Mouse (Mus musculus) right cerebral cortex, postnatal 36 days (tissue): ENCODE data around the gene Tbc1d22a.
"Not testable (repeated sequence)": the region's sequence is repeated elsewhere in the genome, so short reads cannot be mapped to it uniquely, and the experiment has no call there.

Experiments used
- DNase-seq, 2 experiments: peaks; one replicate each; pipeline ENCODE4 v3.0.0; 2022; ENCODE audit warnings: low spot score in 2 of 2, mixed read lengths in 1 of 2

The Tbc1d22a gene

DNA sequence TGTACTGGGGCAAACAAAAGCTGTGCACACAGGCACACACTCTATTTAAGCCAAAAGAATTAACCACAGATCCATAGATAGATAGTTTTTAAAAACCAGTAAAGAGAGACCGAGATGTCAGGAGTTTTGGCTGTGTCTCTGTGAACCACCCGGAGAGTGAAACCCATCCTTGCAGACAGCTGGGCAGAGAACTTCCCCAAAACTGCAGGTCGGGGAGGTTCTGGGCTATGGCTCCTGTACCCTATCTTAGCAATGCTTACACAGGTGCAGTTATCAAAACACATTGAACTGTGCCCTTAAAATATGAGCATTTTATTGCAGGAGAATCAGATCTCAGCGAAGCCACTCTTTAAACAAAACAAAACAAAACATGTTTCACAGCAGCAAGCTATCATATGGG lies 33.8 kb upstream of the Tbc1d22a start:
- DNase-seq: no peak

DNA sequence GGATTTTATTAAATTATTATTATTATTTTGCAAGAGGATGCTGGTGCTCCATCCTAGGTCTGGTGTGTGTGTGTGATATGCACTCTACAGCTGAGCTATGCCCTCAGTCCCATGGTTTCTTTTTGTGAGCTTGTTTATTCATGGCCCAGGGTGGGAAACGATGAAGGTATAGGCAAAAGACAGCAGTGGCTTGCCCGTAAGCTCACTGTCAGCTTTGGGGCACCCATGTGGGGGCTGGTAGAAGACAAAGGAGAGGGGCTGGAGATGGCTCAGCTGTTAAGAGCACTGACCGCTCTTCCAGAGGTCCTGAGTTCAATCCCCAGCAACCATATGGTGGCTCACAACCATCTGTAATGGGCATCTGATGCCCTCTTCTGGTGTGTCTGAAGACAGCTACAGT lies 32.9 kb upstream of the Tbc1d22a start:
- DNase-seq: not testable (repeated sequence)

GRCm38 (mm10) chr15:86181941-86182439 lies 32.3 kb upstream of the Tbc1d22a start:
- DNase-seq: no peak

GRCm38 (mm10) chr15:86182646-86183045 lies 31.6 kb upstream of the Tbc1d22a start:
- DNase-seq: peak in 1 of 2 experiments; percentile 37

DNA sequence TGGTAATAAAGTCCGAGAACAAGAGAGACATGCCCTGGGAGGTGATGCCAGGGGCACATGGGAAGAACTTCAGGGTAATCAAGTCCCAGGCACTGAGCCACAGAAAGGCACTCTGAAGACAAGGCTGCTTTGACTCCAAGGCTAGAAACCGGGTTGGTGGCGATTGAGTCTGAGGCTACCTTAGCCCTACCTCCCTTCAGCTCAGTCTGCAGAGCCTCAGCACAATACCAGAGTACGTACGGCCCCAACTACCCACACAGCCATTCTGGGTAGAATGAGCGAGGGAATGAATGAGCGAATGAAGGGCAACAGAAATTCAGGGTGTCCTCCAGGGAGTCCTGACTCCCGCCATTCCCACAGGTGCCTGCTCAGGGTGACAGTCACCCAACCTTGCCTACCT lies 30.8 kb upstream of the Tbc1d22a start:
- DNase-seq: no peak

- no peak for DNase-seq
Observed at GRCm38 (mm10) chr15:86184071-86184470, 30.2 kb upstream of the Tbc1d22a start.

- DNase-seq: no peak
Observed at GRCm38 (mm10) chr15:86184851-86185688, 29.2 kb upstream of the Tbc1d22a start.

- DNase-seq: peak; percentile 66 to 83
Observed at GRCm38 (mm10) chr15:86185689-86186569, 28.3 kb upstream of the Tbc1d22a start, which contains the start of gene Cerk. Gene Cerk (minus strand): TSS chr15:86186141.

DNA sequence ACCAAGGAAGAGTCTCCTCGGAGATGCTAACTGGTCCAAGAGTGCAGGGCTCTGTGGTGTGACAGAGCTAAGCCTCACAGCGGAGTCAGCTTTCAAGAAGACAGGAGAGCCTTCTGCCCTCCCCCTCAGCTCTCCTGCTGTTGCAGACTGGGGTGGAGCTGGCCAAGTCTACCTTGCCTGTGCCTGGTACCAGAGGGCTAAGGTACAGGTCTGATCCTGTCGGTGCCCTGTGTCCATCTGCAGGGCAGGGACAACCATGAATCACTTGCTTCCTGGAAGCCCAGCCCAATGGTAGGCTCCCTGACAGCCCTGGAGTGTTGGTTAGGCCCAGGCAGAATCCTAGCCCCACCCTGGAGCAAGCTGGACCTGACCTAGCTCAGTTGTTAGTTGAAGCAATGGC lies 27.6 kb upstream of the Tbc1d22a start:
- no peak for DNase-seq

DNA sequence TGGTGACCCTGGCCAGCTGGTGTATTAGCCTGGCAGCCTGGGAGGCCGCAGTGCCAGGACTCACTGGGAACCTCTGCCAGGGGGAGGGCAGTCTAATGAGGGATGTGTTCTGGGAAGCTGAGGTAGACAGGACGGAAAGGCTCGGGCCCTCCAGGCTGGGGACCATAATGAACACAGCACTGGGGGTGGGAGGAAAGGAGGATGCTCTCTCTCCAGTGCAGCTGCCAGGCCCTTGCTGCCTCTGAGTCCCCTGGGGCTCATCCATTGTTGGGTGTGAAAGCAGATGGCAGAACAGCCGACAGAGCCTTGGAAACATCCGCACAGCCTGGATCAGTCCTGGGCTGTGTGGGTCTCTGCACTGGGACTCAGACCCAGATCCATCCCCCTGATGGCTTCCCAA lies 26.1 kb upstream of the Tbc1d22a start:
- no peak for DNase-seq

GRCm38 (mm10) chr15:86188746-86189470 lies 25.4 kb upstream of the Tbc1d22a start:
- DNase-seq: peak in 1 of 2 experiments; percentile 49

DNA sequence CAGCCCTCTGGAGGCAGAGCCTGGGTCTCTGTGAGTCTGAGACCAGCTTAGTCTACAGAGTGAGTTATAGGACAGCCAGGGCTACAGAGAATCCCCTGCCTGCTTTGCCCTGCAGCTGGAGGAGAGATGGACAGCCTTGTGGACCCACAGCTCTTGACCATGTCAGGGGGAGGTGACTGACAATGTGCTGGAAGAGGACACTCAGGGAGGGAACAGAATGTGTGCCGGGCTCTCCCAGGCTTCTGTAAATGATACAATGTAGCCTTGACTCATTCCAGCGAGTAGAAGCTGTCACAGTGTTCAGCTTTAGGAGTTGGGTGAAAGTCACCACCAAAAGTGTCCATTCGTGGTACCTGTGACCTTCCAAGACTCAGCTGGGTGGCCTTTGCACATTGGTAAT lies 23.9 kb upstream of the Tbc1d22a start:
- DNase-seq: no peak

DNA sequence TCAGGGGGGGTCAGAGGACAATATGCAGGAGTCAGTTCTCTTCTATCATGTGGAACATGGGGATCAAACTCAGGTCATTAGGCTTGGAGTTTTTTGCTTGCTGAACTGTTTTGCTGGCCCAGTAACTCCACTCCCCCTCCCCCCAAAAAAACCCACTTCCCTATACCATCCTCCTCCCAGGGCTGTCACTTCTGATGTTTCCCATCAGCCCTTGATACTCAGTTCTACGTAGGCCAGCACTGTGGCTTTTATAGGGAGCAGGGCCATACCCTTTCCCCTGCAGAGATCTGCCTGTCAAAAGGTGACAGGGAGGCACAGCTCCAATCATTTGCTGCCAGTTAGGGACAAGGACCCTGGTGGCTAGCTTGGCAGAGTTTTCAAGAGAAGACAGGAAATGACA lies 22.8 kb upstream of the Tbc1d22a start:
- no peak for DNase-seq

DNA sequence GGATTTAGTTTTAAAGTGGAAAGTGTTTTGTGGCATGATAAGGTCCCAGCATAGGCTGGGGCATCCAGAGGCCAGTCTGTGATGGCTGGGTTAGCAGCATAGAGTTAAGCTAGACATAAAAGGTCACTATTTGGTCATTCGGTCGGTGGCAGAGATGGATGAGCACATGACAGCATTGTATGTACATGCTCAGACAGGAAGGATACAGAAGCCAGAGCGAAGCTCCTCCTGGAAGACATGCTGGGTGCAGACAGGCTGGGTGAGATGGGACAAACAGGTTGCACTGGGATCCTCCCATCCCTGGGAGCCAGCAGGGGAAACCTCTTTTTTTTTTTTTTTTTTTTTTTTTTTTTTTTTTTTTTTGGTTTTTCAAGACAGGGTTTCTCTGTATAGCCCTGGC lies 22.3 kb upstream of the Tbc1d22a start:
- DNase-seq: no peak

DNA sequence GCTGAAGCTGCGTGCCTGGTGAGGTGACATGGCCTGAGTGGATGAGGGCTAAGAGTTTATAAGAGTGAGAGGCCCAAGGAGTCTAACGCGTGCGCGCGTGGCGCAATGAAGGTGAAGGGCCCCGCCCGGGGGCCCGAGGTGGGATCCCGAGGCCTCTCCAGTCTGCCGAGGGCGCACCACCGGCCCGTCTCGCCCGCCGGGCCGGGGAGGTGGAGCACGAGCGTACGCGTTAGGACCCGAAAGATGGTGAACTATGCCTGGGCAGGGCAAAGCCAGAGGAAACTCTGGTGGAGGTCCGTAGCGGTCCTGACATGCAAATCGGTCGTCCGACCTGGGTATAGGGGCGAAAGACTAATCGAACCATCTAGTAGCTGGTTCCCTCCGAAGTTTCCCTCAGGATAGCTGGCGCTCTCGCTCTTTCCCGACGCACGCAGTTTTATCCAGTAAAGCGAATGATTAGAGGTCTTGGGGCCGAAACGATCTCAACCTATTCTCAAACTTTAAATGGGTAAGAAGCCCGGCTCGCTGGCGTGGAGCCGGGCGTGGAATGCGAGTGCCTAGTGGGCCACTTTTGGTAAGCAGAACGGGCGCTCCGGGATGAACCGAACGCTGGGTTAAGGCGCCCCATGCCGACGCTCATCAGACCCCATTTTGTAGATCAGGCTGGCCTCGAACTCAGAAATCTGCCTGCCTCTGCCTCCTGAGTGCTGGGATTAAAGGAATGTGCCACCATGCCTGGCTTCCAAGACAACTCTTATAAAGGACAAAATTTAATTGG lies 19.4 kb upstream of the Tbc1d22a start:
- not testable (repeated sequence) for DNase-seq

DNA sequence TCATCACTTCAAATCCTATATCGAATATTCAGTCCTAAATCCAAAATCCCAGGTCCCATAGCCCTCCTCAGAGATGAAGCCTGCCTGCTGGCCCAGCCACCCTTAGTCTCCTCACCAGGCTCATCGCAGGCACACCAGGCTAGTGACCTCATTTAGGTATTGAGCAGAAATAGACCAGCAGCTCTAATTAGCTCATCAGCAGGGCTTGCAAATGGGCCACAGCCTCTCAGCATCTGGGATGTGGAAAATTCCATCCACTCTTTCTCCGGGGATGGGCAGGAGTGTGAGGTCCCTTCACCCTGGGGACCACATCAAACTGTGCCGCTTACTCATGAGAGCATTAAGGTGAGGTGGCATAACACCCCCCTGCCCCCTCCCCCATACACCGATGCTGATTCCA lies 15.2 kb upstream of the Tbc1d22a start:
- no peak for DNase-seq

- DNase-seq: no peak
Observed at GRCm38 (mm10) chr15:86199482-86199881, 14.8 kb upstream of the Tbc1d22a start.

DNA sequence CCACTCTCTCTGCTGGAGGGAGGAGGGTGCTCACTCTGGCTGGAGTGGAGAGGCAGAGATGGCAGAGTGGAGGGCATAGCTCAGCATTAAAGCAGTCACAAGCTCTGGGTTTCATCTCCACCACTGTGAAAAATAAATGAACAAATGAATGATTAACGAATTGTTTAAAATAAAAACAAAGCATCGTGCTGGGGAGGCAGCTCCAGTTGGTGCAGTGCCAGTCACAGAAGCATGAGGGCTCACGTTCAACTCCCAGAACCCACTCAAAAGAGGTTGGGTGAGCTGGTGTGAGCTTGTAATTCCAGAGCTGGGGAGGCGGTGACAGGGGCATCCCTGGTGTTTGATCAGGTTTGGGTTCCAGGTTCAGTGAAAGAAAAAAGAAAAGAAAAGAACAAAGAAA lies 14.1 kb upstream of the Tbc1d22a start:
- DNase-seq: no peak

- no peak for DNase-seq
Observed at GRCm38 (mm10) chr15:86201095-86201494, 13.2 kb upstream of the Tbc1d22a start.

DNA sequence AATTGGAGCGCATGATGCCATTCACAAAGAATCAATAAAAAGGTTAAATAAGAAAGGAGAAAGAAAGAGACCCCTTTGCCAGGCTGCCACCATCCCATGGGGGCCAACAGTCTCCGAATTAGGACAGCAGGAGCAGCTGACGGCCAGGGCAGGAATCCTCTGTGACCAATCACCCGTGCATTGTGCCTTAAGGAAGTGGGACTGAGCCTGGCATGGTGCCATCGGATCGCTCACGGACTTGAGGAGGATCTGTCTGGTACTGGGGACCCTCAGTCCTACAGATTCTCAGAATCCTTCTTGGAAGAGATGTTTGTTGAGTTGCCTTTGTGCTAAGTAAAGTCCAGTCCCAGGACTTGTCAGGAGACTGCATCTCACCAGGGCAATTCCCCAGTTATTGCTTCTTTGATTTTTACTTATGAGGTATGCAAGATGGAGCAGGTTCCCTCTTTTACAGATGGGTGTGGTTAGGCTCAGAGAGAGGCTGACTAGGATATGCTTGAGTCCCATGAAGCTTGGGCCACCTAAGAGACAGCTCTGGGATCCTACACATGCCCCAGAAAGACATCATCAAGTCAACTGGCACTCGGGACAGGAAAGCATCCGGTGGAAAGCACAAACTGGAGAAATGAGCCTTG lies 12.4 kb upstream of the Tbc1d22a start:
- DNase-seq: no peak

DNA sequence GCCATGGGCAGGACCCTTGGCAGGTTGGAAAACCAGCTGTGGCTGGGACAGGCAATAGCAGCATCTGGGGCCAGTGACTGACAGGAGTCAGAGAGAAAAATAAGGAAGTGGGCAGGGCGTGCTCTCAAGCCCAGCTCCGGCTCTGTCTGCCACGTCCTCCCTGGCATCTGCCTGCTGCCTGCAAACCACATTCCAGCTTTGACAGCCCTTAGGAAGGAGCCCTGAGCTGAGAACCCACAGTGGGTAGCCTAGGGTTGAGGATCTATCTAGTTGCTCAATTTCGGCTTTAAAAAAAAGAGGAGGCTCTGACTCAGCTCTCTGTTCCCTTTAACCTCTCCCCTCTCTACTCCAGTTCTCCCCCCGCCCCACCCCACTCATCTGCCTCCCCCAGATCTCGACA lies 11.6 kb upstream of the Tbc1d22a start:
- no peak for DNase-seq
